Mouse (Mus musculus): ENCODE measurements at regions not wholly inside any gene's neighbourhood (a gene's known extent, or its start where the extent isn't known, plus 50 kb on each side); places are given as distances from the start of the nearest gene placed in this dataset.

GRCm38 (mm10) chr15:62134835-62135234, 1212.0 kb upstream of the A1bg start:
- TF ChIP-seq NELFE (IDR thresholded peaks at IDR 0.05; ENCODE audit: low read depth, low read length) (no peak), JUN (IDR thresholded peaks at IDR 0.05; ENCODE audit: insufficient read depth, low read depth, low read length) (no peak), ZC3H11A (IDR thresholded peaks at IDR 0.05; ENCODE audit: low read depth, low read length) (no peak), ZNF384 (IDR thresholded peaks at IDR 0.05; ENCODE audit: low read depth, low read length) (no peak), PAX5 (IDR thresholded peaks at IDR 0.05; ENCODE audit: low read length) (no peak), CHD1 (IDR thresholded peaks at IDR 0.05; ENCODE audit: low read depth, low read length) (no peak)
- H3K4me2 ChIP-seq (ENCODE audit: insufficient read depth, low read depth, poor library complexity, severe bottlenecking): no peak overlapping the region
- no peak for DNase-seq (ENCODE audit: extremely low read depth)
- peaks cover 41 to 97% of the 10 kb centered on the region in 2 experiments for H3K4me1 ChIP-seq (ENCODE audit: control insufficient read depth in 1 of 2, insufficient read depth in 2 of 2)
- peak overlapping the region; percentile 34 for H3K27ac ChIP-seq (ENCODE audit: insufficient read depth, low read depth)
- H3K36me3 ChIP-seq (replicated peaks in 1 of 2; ENCODE audit: control insufficient read depth in 1 of 2, insufficient read depth in 1 of 2, low read length in 1 of 2): peaks cover 54 to 97% of the 10 kb centered on the region in 2 experiments
- H3K9ac ChIP-seq (ENCODE audit: insufficient read depth, low read depth): no peak overlapping the region
- dilution Hi-C loops (cut with MboI; ENCODE audit: extremely low pct_ligation_motif_present, extremely low pct_unique_long_range_greater_than_20kb, low sequenced_read_pairs) (no loop called here), in situ Hi-C loops (cut with MboI; ENCODE audit: low pct_ligation_motif_present, low pct_unique_long_range_greater_than_20kb, low sequenced_read_pairs) (no loop called here)
- H3K4me3 ChIP-seq (replicated peaks in 1 of 3; ENCODE audit: low read depth in 2 of 3, low read length in 2 of 3, poor library complexity in 1 of 3): no peak overlapping the region
- no peaks in the 10 kb centered on the region for H3K9me3 ChIP-seq (replicated peaks; ENCODE audit: low read length)
- peaks cover 97% of the 10 kb centered on the region for H3K79me2 ChIP-seq (replicated peaks; ENCODE audit: control insufficient read depth, extremely low read depth, insufficient read depth, poor library complexity, severe bottlenecking)
- no peaks in the 10 kb centered on the region for H3K27me3 ChIP-seq (replicated peaks)

DNA sequence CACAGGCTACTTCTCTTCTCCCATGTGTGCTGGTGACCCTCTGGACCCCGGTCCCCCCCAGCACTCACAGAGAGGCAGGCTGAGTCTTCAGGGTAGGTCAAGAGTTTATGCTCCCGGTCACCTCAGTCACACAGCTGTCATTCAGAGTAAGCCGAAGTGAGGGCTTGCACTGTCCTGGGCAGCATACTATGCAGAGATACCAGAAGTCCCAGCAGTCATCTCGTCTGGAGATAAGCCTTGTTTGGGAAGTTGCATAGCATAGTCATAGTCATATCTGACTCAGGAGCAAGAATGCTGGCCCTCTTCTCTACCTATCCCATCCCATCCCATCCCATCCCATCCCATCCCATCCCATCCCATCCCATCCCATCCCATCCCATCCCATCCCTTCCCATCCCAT, 1211.5 kb upstream of the A1bg start:
- no peak for TF ChIP-seq CHD1 (IDR thresholded peaks at IDR 0.05; ENCODE audit: low read depth, low read length)
- TF ChIP-seq ETS1 (conservative IDR thresholded peaks at IDR 0.05; ENCODE audit: low read depth, low read length): no peak
- no peak for TF ChIP-seq ZKSCAN1 (IDR thresholded peaks at IDR 0.05; ENCODE audit: borderline replicate concordance, low read depth, low read length)
- TF ChIP-seq HCFC1 (IDR thresholded peaks at IDR 0.05; ENCODE audit: low read depth, low read length): no peak
- dilution Hi-C loops (cut with MboI; ENCODE audit: extremely low pct_ligation_motif_present, extremely low pct_unique_long_range_greater_than_20kb, low sequenced_read_pairs): no loop called here
- peaks cover 42 to 97% of the 10 kb centered on the region in 2 experiments for H3K4me1 ChIP-seq (ENCODE audit: control insufficient read depth in 1 of 2, insufficient read depth in 2 of 2)

DNA sequence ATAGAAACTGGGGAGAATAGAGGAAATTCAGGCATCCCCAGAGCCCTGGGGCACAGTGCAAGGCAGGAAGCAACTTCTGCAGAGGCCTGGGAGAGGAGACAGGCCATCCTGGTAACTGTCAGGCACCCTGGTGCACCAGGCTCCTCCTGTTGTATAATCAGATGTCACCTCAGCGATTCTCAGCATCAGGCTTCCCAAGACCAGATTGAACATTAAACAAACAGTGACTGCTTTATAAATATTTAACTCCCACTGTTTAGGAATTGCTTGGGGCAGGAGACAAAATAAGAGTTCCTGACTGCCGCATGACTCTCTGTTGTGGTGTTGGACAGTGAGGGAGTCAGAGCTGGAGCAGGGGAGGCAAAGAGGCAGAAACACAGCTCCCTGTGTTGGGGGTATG, 1210.1 kb upstream of the A1bg start:
- H3K9ac ChIP-seq (ENCODE audit: insufficient read depth, low read depth): no peak overlapping the region
- no peak overlapping the region for H3K27ac ChIP-seq (ENCODE audit: insufficient read depth, low read depth)
- no peak for DNase-seq (ENCODE audit: extremely low read depth)
- H3K79me2 ChIP-seq (replicated peaks; ENCODE audit: control insufficient read depth, extremely low read depth, insufficient read depth, poor library complexity, severe bottlenecking): peaks cover 99% of the 10 kb centered on the region
- peaks cover 51 to 99% of the 10 kb centered on the region in 2 experiments for H3K36me3 ChIP-seq (replicated peaks in 1 of 2; ENCODE audit: control insufficient read depth in 1 of 2, insufficient read depth in 1 of 2, low read length in 1 of 2)
- in situ Hi-C loops (cut with MboI; ENCODE audit: low pct_ligation_motif_present, low pct_unique_long_range_greater_than_20kb, low sequenced_read_pairs) (no loop called here), dilution Hi-C loops (cut with MboI; ENCODE audit: extremely low pct_ligation_motif_present, extremely low pct_unique_long_range_greater_than_20kb, low sequenced_read_pairs) (no loop called here)
- no peak overlapping the region for H3K4me3 ChIP-seq (replicated peaks in 1 of 3; ENCODE audit: low read depth in 2 of 3, low read length in 2 of 3, poor library complexity in 1 of 3)
- H3K9me3 ChIP-seq (replicated peaks; ENCODE audit: low read length): no peaks in the 10 kb centered on the region
- TF ChIP-seq POLR2A (IDR thresholded peaks at IDR 0.05; ENCODE audit: low read depth, low read length): peak; percentile 11; the same call in 1 of the 2 replicates
- no peak for TF ChIP-seq ZNF384 (IDR thresholded peaks at IDR 0.05; ENCODE audit: low read depth, low read length)
- TF ChIP-seq CHD1 (IDR thresholded peaks at IDR 0.05; ENCODE audit: low read depth, low read length): no peak
- no peak for TF ChIP-seq SMC3 (IDR thresholded peaks at IDR 0.05; ENCODE audit: low read depth, low read length)
- no peak for TF ChIP-seq MEF2A (IDR thresholded peaks at IDR 0.05; ENCODE audit: borderline replicate concordance, low read depth, low read length)
- H3K27me3 ChIP-seq (replicated peaks): no peaks in the 10 kb centered on the region
- H3K4me1 ChIP-seq (ENCODE audit: control insufficient read depth in 1 of 2, insufficient read depth in 2 of 2): peaks cover 40 to 99% of the 10 kb centered on the region in 2 experiments
- no peak overlapping the region for H3K4me2 ChIP-seq (ENCODE audit: insufficient read depth, low read depth, poor library complexity, severe bottlenecking)

More for the DNA sequence above, 1211.5 kb upstream of the A1bg start:
- Histone ChIP-seq H3K4me3 (replicated peaks in 1 of 3; ENCODE audit: low read depth in 2 of 3, low read length in 2 of 3, poor library complexity in 1 of 3) (no peak overlapping the region), H3K27me3 (replicated peaks) (no peaks in the 10 kb centered on the region), H3K4me2 (ENCODE audit: insufficient read depth, low read depth, poor library complexity, severe bottlenecking) (no peak overlapping the region), H3K27ac (ENCODE audit: insufficient read depth, low read depth) (no peak overlapping the region), H3K9ac (ENCODE audit: insufficient read depth, low read depth) (no peak overlapping the region), H3K9me3 (replicated peaks; ENCODE audit: low read length) (no peaks in the 10 kb centered on the region), H3K36me3 (replicated peaks in 1 of 2; ENCODE audit: control insufficient read depth in 1 of 2, insufficient read depth in 1 of 2, low read length in 1 of 2) (peaks cover 55 to 97% of the 10 kb centered on the region in 2 experiments), H3K79me2 (replicated peaks; ENCODE audit: control insufficient read depth, extremely low read depth, insufficient read depth, poor library complexity, severe bottlenecking) (peaks cover 97% of the 10 kb centered on the region)
- in situ Hi-C loops (cut with MboI; ENCODE audit: low pct_ligation_motif_present, low pct_unique_long_range_greater_than_20kb, low sequenced_read_pairs): no loop called here
- DNase-seq (ENCODE audit: extremely low read depth): no peak
